Mouse (Mus musculus): ENCODE measurements around the gene Vmn1r74. TPM values are rescaled to one million over a fixed set of nuclear protein-coding genes. Genes with fewer than 3 reads are reported as not detected.
"Not testable (repeated sequence)": the region's sequence is repeated elsewhere in the genome, so short reads cannot be mapped to it uniquely, and the experiment has no call there.

Vmn1r74 gene
- total RNA-seq (2021) (not detected), polyA plus RNA-seq (2012; rRNA removed) (not detected in 2 replicates)
- long read RNA-seq, result 0 reads

- no peak for DNase-seq
Measured at GRCm38 (mm10) chr7:11833680-11834079, at the start of gene Vmn1r74. Vmn1r74 (plus strand) TSS chr7:11833980.

GRCm38 (mm10) chr7:11813751-11814150 is 20.0 kb upstream of the Vmn1r74 start:
- DNase-seq, result no peak

- no peak for DNase-seq
Measured at GRCm38 (mm10) chr7:11822166-11822565, 11.6 kb upstream of the Vmn1r74 start.

- DNase-seq, result not testable (repeated sequence)
Measured at GRCm38 (mm10) chr7:11823246-11823645, 10.5 kb upstream of the Vmn1r74 start.

- no peak for DNase-seq
Measured at GRCm38 (mm10) chr7:11874330-11874729, 40.5 kb downstream of the Vmn1r74 start, which contains the start of gene Vmn1r75. Vmn1r75 (plus strand) TSS chr7:11874630.

Other genes with a start within 250 kb of the Vmn1r74 start
- not detected for gene Zscan4-ps3, start 224.7 kb upstream of the Vmn1r74 start, total RNA-seq (2021)
- not detected in 2 replicates for gene Zscan4-ps3, start 224.7 kb upstream of the Vmn1r74 start, polyA plus RNA-seq (2012; rRNA removed)
- gene Vmn1r72, start 153.8 kb upstream of the Vmn1r74 start, total RNA-seq (2021), result not detected
- gene Vmn1r72, start 153.8 kb upstream of the Vmn1r74 start, polyA plus RNA-seq (2012; rRNA removed), result not detected in 2 replicates
- not detected for gene Vmn1r73, start 103.7 kb upstream of the Vmn1r74 start, total RNA-seq (2021)
- not detected in 2 replicates for gene Vmn1r73, start 103.7 kb upstream of the Vmn1r74 start, polyA plus RNA-seq (2012; rRNA removed)
- gene Vmn1r75, start 40.6 kb downstream of the Vmn1r74 start, total RNA-seq (2021), result not detected
- gene Vmn1r75, start 40.6 kb downstream of the Vmn1r74 start, polyA plus RNA-seq (2012; rRNA removed), result not detected in 2 replicates
- not detected for gene Vmn1r76, start 104.2 kb downstream of the Vmn1r74 start, total RNA-seq (2021)
- gene Vmn1r76, start 104.2 kb downstream of the Vmn1r74 start, polyA plus RNA-seq (2012; rRNA removed), result not detected in 2 replicates
- not detected for gene Vmn1r77, start 202.8 kb downstream of the Vmn1r74 start, total RNA-seq (2021)
- not detected in 2 replicates for gene Vmn1r77, start 202.8 kb downstream of the Vmn1r74 start, polyA plus RNA-seq (2012; rRNA removed)

All from adrenal gland, adult 2 months (tissue).